Mouse (Mus musculus): Measurements from ENCODE around the gene Gse1.

- no peak for TF ChIP-seq ZNF384 (IDR thresholded peaks at IDR 0.05; ENCODE audit: low read depth, low read length)
- no peak for TF ChIP-seq CHD2 (IDR thresholded peaks at IDR 0.05; ENCODE audit: low read depth, low read length)
- TF ChIP-seq MAFK (IDR thresholded peaks at IDR 0.05; ENCODE audit: insufficient read depth, low read depth, low read length) = no peak
- no peak for TF ChIP-seq HCFC1 (IDR thresholded peaks at IDR 0.05; ENCODE audit: borderline replicate concordance, insufficient read depth, low read length)
Observed at GRCm38 (mm10) chr8:120293421-120294357, 65.4 kb downstream of the Gse1 start.
